ENCODE assay signal across 34 mouse cellular contexts in the genomic region with DNA sequence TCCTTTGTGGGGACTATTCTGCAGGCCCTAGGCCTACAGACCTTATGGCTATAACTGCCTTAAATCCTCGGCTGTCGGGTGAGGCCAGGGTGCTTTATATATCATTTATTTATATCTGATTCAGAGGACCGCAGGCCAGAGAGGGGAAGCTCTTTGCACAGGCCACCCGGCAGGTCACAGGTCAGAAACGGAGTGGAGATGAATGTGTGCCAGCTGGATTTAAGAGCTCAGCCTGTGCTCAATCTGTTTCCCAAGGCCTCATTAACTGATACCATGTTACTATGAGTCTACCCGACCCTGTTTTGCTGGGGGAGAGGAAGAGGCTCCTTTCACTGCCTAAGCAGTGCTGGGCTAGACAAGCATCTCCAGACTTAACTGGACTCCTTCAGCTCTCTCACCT. TPM values are rescaled to one million over a fixed set of nuclear protein-coding genes. Genes with fewer than 3 reads are reported as not detected.
DNase-seq lines count a peak whose midpoint lies in the region; ATAC-seq and TF ChIP-seq lines count a peak whose summit lies in the region.
"Had no signal": no experiment of that assay in that cellular context is flagged by ENCODE, and none has a peak within 500 bp of the region (broad histone marks: within the 10 kb centered on the region; RNA-seq: fewer than 3 reads in every experiment).

No protein-coding gene starts in this region.

- H3K36me3 ChIP-seq in forebrain, embryonic 13.5 days (ENCODE audit: poor library complexity, severe bottlenecking) = peaks cover 34% of the 10 kb centered on the region
- no peaks in the 10 kb centered on the region for H3K36me3 ChIP-seq in forebrain, embryonic 16.5 days (ENCODE audit: control insufficient read depth, insufficient read depth)
- H3K36me3 ChIP-seq in hindbrain, embryonic 12.5 days = peaks cover 10% of the 10 kb centered on the region
- peaks cover 5% of the 10 kb centered on the region; the same call in 1 of the 2 replicates for H3K36me3 ChIP-seq in hindbrain, embryonic 13.5 days
- no peaks in the 10 kb centered on the region for H3K36me3 ChIP-seq in lung, postnatal 0 days (ENCODE audit: insufficient read depth, low read length)
- H3K36me3 ChIP-seq: embryonic facial prominence, embryonic 13.5 days; hindbrain, embryonic 15.5 days had no signal

- no peaks in the 10 kb centered on the region for H3K9me3 ChIP-seq in forebrain, embryonic 13.5 days (replicated peaks)
- no peaks in the 10 kb centered on the region for H3K9me3 ChIP-seq in forebrain, embryonic 16.5 days (ENCODE audit: control insufficient read depth, low read length)
- H3K9me3 ChIP-seq in hindbrain, embryonic 12.5 days (replicated peaks) = no peaks in the 10 kb centered on the region
- no peaks in the 10 kb centered on the region for H3K9me3 ChIP-seq in hindbrain, embryonic 13.5 days
- H3K9me3 ChIP-seq in lung, postnatal 0 days (ENCODE audit: low read length) = no peaks in the 10 kb centered on the region
- H3K9me3 ChIP-seq: embryonic facial prominence, embryonic 10.5 days; embryonic facial prominence, embryonic 13.5 days; forebrain, embryonic 12.5 days; heart, embryonic 12.5 days; heart, embryonic 15.5 days; hindbrain, embryonic 10.5 days; hindbrain, embryonic 15.5 days had no signal

- no peak for TF ChIP-seq CTCF in lung, postnatal 0 days (IDR thresholded peaks at IDR 0.05)
- TF ChIP-seq CTCF in lung, adult 2 months (IDR thresholded peaks at IDR 0.05; ENCODE audit: insufficient read depth, low read length) = no peak

- no peaks in the 10 kb centered on the region for H3K27me3 ChIP-seq in forebrain, embryonic 13.5 days
- H3K27me3 ChIP-seq in forebrain, embryonic 16.5 days (replicated peaks; ENCODE audit: control insufficient read depth, insufficient read depth, low read length) = no peaks in the 10 kb centered on the region
- H3K27me3 ChIP-seq in hindbrain, embryonic 12.5 days = no peaks in the 10 kb centered on the region
- no peaks in the 10 kb centered on the region for H3K27me3 ChIP-seq in hindbrain, embryonic 13.5 days
- no peaks in the 10 kb centered on the region for H3K27me3 ChIP-seq in lung, postnatal 0 days (replicated peaks; ENCODE audit: insufficient read depth, low read length)
- H3K27me3 ChIP-seq: embryonic facial prominence, embryonic 13.5 days; forebrain, embryonic 12.5 days; heart, embryonic 12.5 days; heart, embryonic 15.5 days; hindbrain, embryonic 15.5 days had no signal

- no peak overlapping the region for H3K4me3 ChIP-seq in forebrain, embryonic 13.5 days
- no peak overlapping the region for H3K4me3 ChIP-seq in forebrain, embryonic 16.5 days (replicated peaks; ENCODE audit: low read length)
- H3K4me3 ChIP-seq in hindbrain, embryonic 12.5 days = no peak overlapping the region
- H3K4me3 ChIP-seq in hindbrain, embryonic 13.5 days = no peak overlapping the region
- no peak overlapping the region for H3K4me3 ChIP-seq in lung, postnatal 0 days (ENCODE audit: low read depth, low read length)
- H3K4me3 ChIP-seq in lung, adult 2 months (replicated peaks; ENCODE audit: extremely low read depth, low read depth, low read length) = no peak overlapping the region
- H3K4me3 ChIP-seq: embryonic facial prominence, embryonic 10.5 days; embryonic facial prominence, embryonic 13.5 days; erythroblast, embryonic 14.5 days; forebrain, embryonic 12.5 days; heart, adult 2 months; heart, embryonic 12.5 days; heart, embryonic 15.5 days; hindbrain, embryonic 10.5 days; hindbrain, embryonic 15.5 days had no signal

- peaks cover 7% of the 10 kb centered on the region for H3K4me1 ChIP-seq in forebrain, embryonic 13.5 days
- H3K4me1 ChIP-seq in forebrain, embryonic 16.5 days (replicated peaks; ENCODE audit: control insufficient read depth, insufficient read depth, low read length) = peaks cover 3% of the 10 kb centered on the region
- H3K4me1 ChIP-seq in hindbrain, embryonic 12.5 days = peaks cover 3% of the 10 kb centered on the region
- H3K4me1 ChIP-seq in hindbrain, embryonic 13.5 days (replicated peaks) = peaks cover 5% of the 10 kb centered on the region
- no peaks in the 10 kb centered on the region for H3K4me1 ChIP-seq in lung, postnatal 0 days (ENCODE audit: insufficient read depth, low read depth, low read length)
- H3K4me1 ChIP-seq in lung, adult 2 months (ENCODE audit: control insufficient read depth, insufficient read depth, low read length) = no peaks in the 10 kb centered on the region

- no peak for TF ChIP-seq POLR2A in lung, adult 2 months (IDR thresholded peaks at IDR 0.05; ENCODE audit: borderline replicate concordance, extremely low read depth, low read depth, low read length)

- no peak overlapping the region for H3K4me2 ChIP-seq in forebrain, embryonic 13.5 days
- H3K4me2 ChIP-seq in forebrain, embryonic 16.5 days (ENCODE audit: low read length) = no peak overlapping the region
- H3K4me2 ChIP-seq in hindbrain, embryonic 12.5 days (replicated peaks) = no peak overlapping the region
- no peak overlapping the region for H3K4me2 ChIP-seq in hindbrain, embryonic 13.5 days
- H3K4me2 ChIP-seq in lung, postnatal 0 days (replicated peaks; ENCODE audit: low read depth, low read length) = no peak overlapping the region
- H3K4me2 ChIP-seq: embryonic facial prominence, embryonic 13.5 days; forebrain, embryonic 12.5 days; heart, embryonic 12.5 days; heart, embryonic 15.5 days; hindbrain, embryonic 15.5 days had no signal

- DNase-seq in lung, postnatal 0 days (ENCODE audit: low spot score) = peak; percentile 52
- DNase-seq in lung, adult 2 months = no peak
- peak; percentile 40 for DNase-seq in lung, postnatal 36 days
- DNase-seq: adrenal gland, adult 8-10 months; adrenal gland, postnatal 25 days; cerebellum, adult 11-12 months; cerebellum, adult 8-10 months; cerebellum, postnatal 10 days; cerebellum, postnatal 36 days; embryo, embryonic 11 days; forebrain, postnatal 0 days; gastrocnemius, postnatal 10 days; gastrocnemius, postnatal 36 days; heart, adult 2 months; heart, postnatal 10 days; heart, postnatal 36 days had no signal

- H3K27ac ChIP-seq in forebrain, embryonic 13.5 days = no peak overlapping the region
- no peak overlapping the region for H3K27ac ChIP-seq in forebrain, embryonic 16.5 days (ENCODE audit: low read length)
- H3K27ac ChIP-seq in hindbrain, embryonic 12.5 days = no peak overlapping the region
- no peak overlapping the region for H3K27ac ChIP-seq in hindbrain, embryonic 13.5 days
- H3K27ac ChIP-seq in lung, postnatal 0 days (ENCODE audit: low read length) = no peak overlapping the region
- H3K27ac ChIP-seq: embryonic facial prominence, embryonic 10.5 days; embryonic facial prominence, embryonic 13.5 days; forebrain, embryonic 12.5 days; heart, adult 2 months; heart, embryonic 15.5 days; hindbrain, embryonic 10.5 days; hindbrain, embryonic 15.5 days had no signal

- 85% methylated on average over 6 of the region's 6 CpGs for WGBS in forebrain, embryonic 13.5 days
- 86% methylated on average over 6 of the region's 6 CpGs for WGBS in forebrain, embryonic 16.5 days
- 86% methylated on average over 6 of the region's 6 CpGs for WGBS in hindbrain, embryonic 12.5 days
- 86% methylated on average over 6 of the region's 6 CpGs for WGBS in hindbrain, embryonic 13.5 days
- 49% methylated on average over 6 of the region's 6 CpGs for WGBS in lung, postnatal 0 days
- WGBS in lung, adult 2 months = 56% methylated on average over 6 of the region's 6 CpGs

- ATAC-seq in forebrain, embryonic 13.5 days = no peak
- no peak for ATAC-seq in forebrain, embryonic 16.5 days
- ATAC-seq in hindbrain, embryonic 12.5 days (ENCODE audit: low FRiP score) = no peak
- ATAC-seq in hindbrain, embryonic 13.5 days (ENCODE audit: low FRiP score) = no peak
- peak; percentile 57 for ATAC-seq in lung, postnatal 0 days
- no peak for ATAC-seq in megakaryocyte-erythroid progenitor cell, adult 5-6 weeks (replicated peaks; ENCODE audit: low FRiP score, low TSS enrichment, poor library complexity, severe bottlenecking)
- ATAC-seq: activated CD4-positive, CD25-positive, alpha-beta regulatory T cell, adult 4 months; forebrain, postnatal 0 days had no signal

- TF ChIP-seq EP300 in lung, postnatal 0 days (IDR thresholded peaks at IDR 0.05) = no peak

- peak overlapping the region; percentile 9; the same call in 1 of the 2 replicates for H3K9ac ChIP-seq in forebrain, embryonic 13.5 days
- no peak overlapping the region for H3K9ac ChIP-seq in forebrain, embryonic 16.5 days (replicated peaks; ENCODE audit: low read depth, low read length)
- H3K9ac ChIP-seq in hindbrain, embryonic 12.5 days = 0 out of 2 replicates have a peak overlapping the region, but pooled peaks have one; percentile 13
- no peak overlapping the region for H3K9ac ChIP-seq in hindbrain, embryonic 13.5 days
- no peak overlapping the region for H3K9ac ChIP-seq in lung, postnatal 0 days (replicated peaks; ENCODE audit: low read depth)
- H3K9ac ChIP-seq: forebrain, embryonic 12.5 days; forebrain, postnatal 0 days; heart, embryonic 12.5 days; heart, embryonic 15.5 days; hindbrain, embryonic 15.5 days had no signal

RNA-seq across cellular contexts. Expression of gene Thap8, which starts 5.5 kb away (rescaled TPM):
- polyA plus RNA-seq in forebrain, embryonic 13.5 days (2015; fragmentation: Nextera tagmentation; extraction: Ambion mirVana) = 0.21 and 0.68 TPM in 2 replicates
- polyA plus RNA-seq in forebrain, embryonic 16.5 days (2015; fragmentation: Nextera tagmentation; extraction: Ambion mirVana) = 0.36 and 0.42 TPM in 2 replicates
- 0.48 and 0.77 TPM in 2 replicates for polyA plus RNA-seq in hindbrain, embryonic 12.5 days (2016; fragmentation: Nextera tagmentation; extraction: Ambion mirVana)
- 0.43 and 0.66 TPM in 2 replicates for polyA plus RNA-seq in hindbrain, embryonic 13.5 days (2015; fragmentation: Nextera tagmentation; extraction: Ambion mirVana)
- 0.37 and 0.81 TPM in 2 replicates for polyA plus RNA-seq in lung, postnatal 0 days (2015; fragmentation: Nextera tagmentation; extraction: Ambion mirVana)
- 0.21 and 0.55 TPM in 2 replicates for polyA plus RNA-seq in lung, adult 2 months (2012; rRNA removed)
- total RNA-seq in megakaryocyte-erythroid progenitor cell, adult 5-6 weeks (2014; fragmentation: Nextera tagmentation) = not detected in 2 replicates
- 1.6 TPM in 1 of 2 replicates, not detected in the other for total RNA-seq in megakaryocyte-erythroid progenitor cell, adult 5-6 weeks (2017)
- total RNA-seq: heart, adult 2 months had no signal
- polyA plus RNA-seq: erythroblast, embryonic 14.5 days had no signal

RNA-seq across cellular contexts. Expression of gene Wdr62, which starts 5.8 kb away (rescaled TPM):
- polyA plus RNA-seq in forebrain, embryonic 13.5 days (2015; fragmentation: Nextera tagmentation; extraction: Ambion mirVana) = 11.6 and 13.2 TPM in 2 replicates
- polyA plus RNA-seq in forebrain, embryonic 16.5 days (2015; fragmentation: Nextera tagmentation; extraction: Ambion mirVana) = 6.2 and 8.2 TPM in 2 replicates
- polyA plus RNA-seq in hindbrain, embryonic 12.5 days (2016; fragmentation: Nextera tagmentation; extraction: Ambion mirVana) = 7.2 and 7.4 TPM in 2 replicates
- polyA plus RNA-seq in hindbrain, embryonic 13.5 days (2015; fragmentation: Nextera tagmentation; extraction: Ambion mirVana) = 3.1 and 4.3 TPM in 2 replicates
- polyA plus RNA-seq in lung, postnatal 0 days (2015; fragmentation: Nextera tagmentation; extraction: Ambion mirVana) = 2.5 and 2.7 TPM in 2 replicates
- polyA plus RNA-seq in lung, adult 2 months (2012; rRNA removed) = 15.9 and 24.9 TPM in 2 replicates
- 31.0 and 31.8 TPM in 2 replicates for total RNA-seq in megakaryocyte-erythroid progenitor cell, adult 5-6 weeks (2014; fragmentation: Nextera tagmentation)
- total RNA-seq in megakaryocyte-erythroid progenitor cell, adult 5-6 weeks (2017) = 5.1 and 5.5 TPM in 2 replicates

RNA-seq across cellular contexts. Expression of gene Clip3, which starts 17.1 kb away (rescaled TPM):
- 88.8 and 91.4 TPM in 2 replicates for polyA plus RNA-seq in forebrain, embryonic 13.5 days (2015; fragmentation: Nextera tagmentation; extraction: Ambion mirVana)
- polyA plus RNA-seq in forebrain, embryonic 16.5 days (2015; fragmentation: Nextera tagmentation; extraction: Ambion mirVana) = 129 and 145 TPM in 2 replicates
- 74.8 and 88.1 TPM in 2 replicates for polyA plus RNA-seq in hindbrain, embryonic 12.5 days (2016; fragmentation: Nextera tagmentation; extraction: Ambion mirVana)
- 84.2 and 90.1 TPM in 2 replicates for polyA plus RNA-seq in hindbrain, embryonic 13.5 days (2015; fragmentation: Nextera tagmentation; extraction: Ambion mirVana)
- polyA plus RNA-seq in lung, postnatal 0 days (2015; fragmentation: Nextera tagmentation; extraction: Ambion mirVana) = 4.3 and 5.0 TPM in 2 replicates
- polyA plus RNA-seq in lung, adult 2 months (2012; rRNA removed) = 7.7 and 7.9 TPM in 2 replicates
- total RNA-seq in megakaryocyte-erythroid progenitor cell, adult 5-6 weeks (2014; fragmentation: Nextera tagmentation) = not detected in 2 replicates
- not detected in 2 replicates for total RNA-seq in megakaryocyte-erythroid progenitor cell, adult 5-6 weeks (2017)
- total RNA-seq: granulocyte monocyte progenitor cell, adult 5-6 weeks had no signal
- polyA plus RNA-seq: erythroblast, embryonic 14.5 days had no signal

RNA-seq across cellular contexts. Expression of gene Alkbh6, which starts 34.1 kb away (rescaled TPM):
- polyA plus RNA-seq in forebrain, embryonic 13.5 days (2015; fragmentation: Nextera tagmentation; extraction: Ambion mirVana) = 101 and 102 TPM in 2 replicates
- polyA plus RNA-seq in forebrain, embryonic 16.5 days (2015; fragmentation: Nextera tagmentation; extraction: Ambion mirVana) = 93.6 and 104 TPM in 2 replicates
- polyA plus RNA-seq in hindbrain, embryonic 12.5 days (2016; fragmentation: Nextera tagmentation; extraction: Ambion mirVana) = 87.1 and 93.5 TPM in 2 replicates
- polyA plus RNA-seq in hindbrain, embryonic 13.5 days (2015; fragmentation: Nextera tagmentation; extraction: Ambion mirVana) = 118 and 126 TPM in 2 replicates
- 60.6 and 78.2 TPM in 2 replicates for polyA plus RNA-seq in lung, postnatal 0 days (2015; fragmentation: Nextera tagmentation; extraction: Ambion mirVana)
- polyA plus RNA-seq in lung, adult 2 months (2012; rRNA removed) = 141 and 163 TPM in 2 replicates
- 12.7 and 35.5 TPM in 2 replicates for total RNA-seq in megakaryocyte-erythroid progenitor cell, adult 5-6 weeks (2014; fragmentation: Nextera tagmentation)
- total RNA-seq in megakaryocyte-erythroid progenitor cell, adult 5-6 weeks (2017) = 26.5 and 28.8 TPM in 2 replicates

RNA-seq across cellular contexts. Expression of gene Ovol3, which starts 38.9 kb away (rescaled TPM):
- not detected in 2 replicates for polyA plus RNA-seq in forebrain, embryonic 13.5 days (2015; fragmentation: Nextera tagmentation; extraction: Ambion mirVana)
- not detected in 2 replicates for polyA plus RNA-seq in forebrain, embryonic 16.5 days (2015; fragmentation: Nextera tagmentation; extraction: Ambion mirVana)
- not detected in 2 replicates for polyA plus RNA-seq in hindbrain, embryonic 12.5 days (2016; fragmentation: Nextera tagmentation; extraction: Ambion mirVana)
- polyA plus RNA-seq in hindbrain, embryonic 13.5 days (2015; fragmentation: Nextera tagmentation; extraction: Ambion mirVana) = not detected in 2 replicates
- polyA plus RNA-seq in lung, postnatal 0 days (2015; fragmentation: Nextera tagmentation; extraction: Ambion mirVana) = 0.27 TPM in 1 of 2 replicates, not detected in the other
- not detected in 2 replicates for polyA plus RNA-seq in lung, adult 2 months (2012; rRNA removed)
- not detected in 2 replicates for total RNA-seq in megakaryocyte-erythroid progenitor cell, adult 5-6 weeks (2014; fragmentation: Nextera tagmentation)
- not detected in 2 replicates for total RNA-seq in megakaryocyte-erythroid progenitor cell, adult 5-6 weeks (2017)
- total RNA-seq: adrenal gland, adult 8-10 months; adrenal gland, postnatal 25 days; ES-E14; forebrain, postnatal 0 days; gastrocnemius, postnatal 36 days; granulocyte monocyte progenitor cell, adult 5-6 weeks; heart, adult 2 months; heart, postnatal 10 days; heart, postnatal 36 days had no signal
- polyA plus RNA-seq: activated CD4-positive, CD25-positive, alpha-beta regulatory T cell, adult 4 months; cortical plate, adult 2 months; embryonic facial prominence, embryonic 10.5 days; erythroblast, embryonic 14.5 days; forebrain, embryonic 12.5 days; forebrain, postnatal 0 days; frontal cortex, adult 2 months; heart, adult 2 months; heart, embryonic 12.5 days; heart, embryonic 15.5 days; hindbrain, embryonic 10.5 days; hindbrain, embryonic 15.5 days had no signal

Comparison
In these comparisons a context has a peak if more than half of its experiments do, and no peak if none do; other contexts are left out.
1. H3K9ac ChIP-seq: peak in forebrain, embryonic 13.5 days (single experiment) and hindbrain, embryonic 12.5 days (single experiment); none in forebrain, embryonic 16.5 days (single experiment), hindbrain, embryonic 13.5 days (single experiment) and lung, postnatal 0 days (single experiment).